Mouse (Mus musculus) heart, adult 2 months (tissue): ENCODE measurements around the gene Zbtb21.

Experiments used
- CTCF ChIP-seq: fragments of 200-600 bp; IDR thresholded peaks from 2 replicates; pipeline ENCODE4 v1.8.1; 2022; ENCODE audit warnings: antibody characterized with exemption, mild to moderate bottlenecking, moderate library complexity
- EP300 ChIP-seq: fragments of 200-500 bp; IDR thresholded peaks from 2 replicates; pipeline ENCODE4 v1.6.1; 2011; ENCODE audit warnings: low read depth, low read length, control low read depth; ENCODE audit not compliant: insufficient read depth
- POLR2A ChIP-seq: fragments of 200-500 bp; IDR thresholded peaks from 2 replicates; pipeline ENCODE4 v1.6.1; 2011; ENCODE audit warnings: mild to moderate bottlenecking, low read depth, low read length, control low read depth; ENCODE audit not compliant: insufficient read depth

DNA sequence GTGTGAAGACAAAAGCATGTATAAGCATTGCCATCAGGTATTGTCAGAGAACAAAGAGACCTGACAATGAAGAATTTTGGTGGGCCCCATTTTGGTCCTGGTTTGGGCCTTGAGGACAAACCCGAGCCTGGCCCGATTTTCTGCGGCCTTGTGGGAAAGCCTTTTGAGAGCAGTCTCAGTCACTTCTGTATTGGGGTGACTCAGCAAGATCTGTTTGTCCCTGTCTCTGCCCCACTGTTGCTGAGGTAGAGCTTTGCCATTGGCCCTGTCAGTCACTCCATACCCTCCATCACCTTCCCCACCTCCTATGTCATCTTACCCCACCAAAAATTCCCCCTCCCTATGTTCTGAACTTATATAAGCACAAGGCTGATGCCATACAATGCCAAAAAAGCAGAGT, 15.3 kb upstream of the Zbtb21 start:
- TF ChIP-seq CTCF, result no peak
- TF ChIP-seq EP300, result no peak
- no peak for TF ChIP-seq POLR2A
